Mouse (Mus musculus) kidney, postnatal 14 days (tissue): ENCODE measurements at regions not wholly inside any gene's neighbourhood (a gene's known extent, or its start where the extent isn't known, plus 50 kb on each side); places are given as distances from the start of the nearest gene placed in this dataset.

Experiments used
- DNase-seq: peaks from one replicate; pipeline ENCODE4 v3.0.0; 2022; ENCODE audit warnings: mixed read lengths

DNA sequence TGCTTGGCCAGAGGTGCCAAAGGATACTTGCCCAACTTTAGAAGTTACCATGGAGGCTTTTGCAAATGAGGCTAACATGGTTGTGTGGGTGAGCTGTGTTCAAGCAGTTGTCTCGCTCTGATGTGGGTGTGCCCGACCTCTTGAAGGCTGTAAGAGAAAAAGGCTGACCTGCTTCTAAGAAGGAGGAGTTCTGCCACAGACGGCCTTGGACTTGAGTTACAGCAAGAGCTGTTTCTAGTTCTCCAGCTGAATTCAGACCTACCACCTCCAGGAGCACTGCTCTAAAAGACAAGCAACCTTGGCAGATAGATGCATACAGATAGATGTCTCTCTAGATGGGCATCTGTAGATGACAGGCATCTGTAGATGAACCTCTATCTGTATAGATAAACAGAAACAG lies 202.7 kb upstream of the A230072I06Rik start:
- no peak for DNase-seq

DNA sequence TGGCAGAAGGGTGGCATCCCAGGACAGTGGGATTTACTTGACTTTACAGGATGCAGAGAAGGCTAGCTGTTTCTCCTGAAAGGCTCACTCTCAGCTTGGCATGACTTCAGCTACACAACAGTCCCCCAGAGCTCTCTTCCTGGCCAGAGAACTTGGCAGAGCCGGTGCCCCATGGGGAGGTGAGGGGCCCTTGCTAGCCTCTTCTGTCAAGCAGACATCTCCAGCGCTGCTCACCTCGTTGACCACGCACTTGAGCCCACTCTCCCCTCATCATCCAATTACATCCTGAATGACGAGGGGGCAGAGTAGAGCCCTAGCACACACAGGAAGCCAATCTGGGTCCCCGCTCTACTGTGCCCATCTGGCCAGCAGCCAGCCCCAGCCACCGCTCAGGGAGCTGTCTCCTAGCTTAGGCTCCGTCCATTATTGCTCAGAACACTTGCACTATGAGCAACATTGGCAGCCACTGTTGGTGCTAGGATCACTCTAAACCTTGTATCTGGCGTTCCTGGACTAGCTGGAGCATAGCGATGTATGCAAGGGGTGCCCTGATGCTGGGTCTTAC lies 201.7 kb upstream of the A230072I06Rik start:
- no peak for DNase-seq

GRCm38 (mm10) chr8:12077896-12078295 lies 200.7 kb upstream of the A230072I06Rik start:
- no peak for DNase-seq

- no peak for DNase-seq
These were observed 199.7 kb upstream of the A230072I06Rik start for GRCm38 (mm10) chr8:12078679-12079566.

DNA sequence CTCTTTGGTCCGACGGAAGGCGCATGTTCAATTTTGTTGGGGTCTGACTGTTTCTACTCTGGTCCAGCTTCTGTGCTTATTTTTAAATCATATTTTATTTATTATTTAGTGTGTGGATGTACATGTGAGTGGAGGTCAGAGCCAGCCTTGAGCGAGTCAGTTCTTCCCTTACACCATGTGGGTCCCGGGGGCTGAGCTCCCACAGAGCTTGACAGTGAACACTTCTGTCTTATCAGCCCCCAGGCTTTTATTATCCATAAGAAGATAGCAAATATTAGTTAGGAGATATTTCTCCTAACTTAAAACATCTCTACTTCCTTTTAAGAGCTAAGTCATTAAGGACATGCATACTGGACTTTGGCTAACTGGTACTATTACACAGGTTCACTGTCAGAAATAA lies 197.1 kb upstream of the A230072I06Rik start:
- no peak for DNase-seq

DNA sequence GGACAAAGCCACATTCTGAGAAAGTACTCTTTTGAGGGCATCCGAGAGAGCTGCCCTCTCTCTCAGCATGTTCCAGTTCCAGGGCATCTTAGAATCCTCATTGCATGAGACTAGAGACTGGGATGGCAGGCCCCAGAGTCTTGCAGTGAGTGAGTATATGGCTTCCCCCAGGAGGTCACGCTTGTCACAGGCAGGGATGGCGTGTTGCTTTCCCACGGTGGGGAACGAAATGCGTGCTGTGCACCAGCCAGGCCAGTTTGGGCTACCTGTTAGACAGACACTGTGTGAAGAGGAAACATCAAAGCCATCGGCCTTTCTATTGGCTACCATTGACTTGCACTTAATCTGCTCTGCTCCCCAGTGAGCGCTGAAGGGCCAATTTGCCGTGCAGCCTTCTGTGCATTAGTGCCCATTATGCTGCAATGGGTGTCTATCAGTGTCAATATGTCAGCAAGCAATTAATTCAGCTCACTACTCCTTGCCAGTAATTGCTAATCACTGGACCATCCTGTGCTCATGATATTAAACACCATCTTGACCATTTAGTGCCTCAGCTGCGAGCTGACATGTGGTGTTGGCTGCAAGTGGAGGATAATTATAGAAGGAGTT lies 191.3 kb upstream of the A230072I06Rik start:
- no peak for DNase-seq

- DNase-seq: no peak
These were observed 178.5 kb upstream of the A230072I06Rik start for GRCm38 (mm10) chr8:12100145-12100544.

- DNase-seq: no peak
These were observed 175.3 kb upstream of the A230072I06Rik start for GRCm38 (mm10) chr8:12103296-12103695.

- DNase-seq: no peak
These were observed 173.3 kb upstream of the A230072I06Rik start for GRCm38 (mm10) chr8:12105106-12105901.

GRCm38 (mm10) chr8:12108578-12108977 lies 170.0 kb upstream of the A230072I06Rik start:
- DNase-seq: no peak

DNA sequence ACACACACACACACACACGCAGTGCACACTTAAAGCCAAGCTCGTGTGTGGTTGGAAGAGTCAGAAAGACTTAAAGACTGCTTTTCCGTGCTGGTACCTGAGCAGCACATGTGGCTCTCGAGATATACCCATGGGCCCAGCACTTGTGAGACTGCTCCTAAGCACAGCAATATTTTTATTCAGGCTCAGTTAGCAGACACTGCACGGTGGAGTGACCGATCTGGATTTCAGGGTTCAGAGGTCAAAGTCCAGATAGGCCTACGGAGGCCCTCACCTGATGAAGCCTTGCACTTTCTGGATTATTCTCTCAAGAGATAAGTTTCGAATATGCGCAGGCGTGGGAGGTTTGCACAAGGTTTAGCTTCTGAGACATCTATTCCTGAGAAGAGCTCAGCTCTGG lies 167.0 kb upstream of the A230072I06Rik start:
- no peak for DNase-seq

DNA sequence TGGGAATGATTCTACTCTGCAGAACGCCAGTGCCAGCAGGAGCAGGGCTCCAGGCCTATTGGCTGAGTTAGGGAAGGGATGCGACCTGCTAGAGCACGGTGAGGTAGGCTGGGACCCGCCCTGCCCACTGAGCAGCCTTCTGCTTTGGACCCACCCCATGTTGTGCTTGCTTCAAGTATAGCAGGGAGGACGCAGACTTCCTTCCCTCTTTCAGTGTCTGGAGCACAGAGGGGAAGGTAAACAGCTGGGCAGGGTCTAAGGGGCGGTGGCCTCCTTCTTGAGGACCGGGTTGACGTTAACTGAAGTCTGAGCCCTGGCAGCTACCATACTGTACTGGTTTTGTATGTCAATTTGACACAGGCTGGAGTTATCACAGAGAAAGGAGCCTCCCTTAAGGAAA lies 165.6 kb upstream of the A230072I06Rik start:
- DNase-seq: no peak

DNA sequence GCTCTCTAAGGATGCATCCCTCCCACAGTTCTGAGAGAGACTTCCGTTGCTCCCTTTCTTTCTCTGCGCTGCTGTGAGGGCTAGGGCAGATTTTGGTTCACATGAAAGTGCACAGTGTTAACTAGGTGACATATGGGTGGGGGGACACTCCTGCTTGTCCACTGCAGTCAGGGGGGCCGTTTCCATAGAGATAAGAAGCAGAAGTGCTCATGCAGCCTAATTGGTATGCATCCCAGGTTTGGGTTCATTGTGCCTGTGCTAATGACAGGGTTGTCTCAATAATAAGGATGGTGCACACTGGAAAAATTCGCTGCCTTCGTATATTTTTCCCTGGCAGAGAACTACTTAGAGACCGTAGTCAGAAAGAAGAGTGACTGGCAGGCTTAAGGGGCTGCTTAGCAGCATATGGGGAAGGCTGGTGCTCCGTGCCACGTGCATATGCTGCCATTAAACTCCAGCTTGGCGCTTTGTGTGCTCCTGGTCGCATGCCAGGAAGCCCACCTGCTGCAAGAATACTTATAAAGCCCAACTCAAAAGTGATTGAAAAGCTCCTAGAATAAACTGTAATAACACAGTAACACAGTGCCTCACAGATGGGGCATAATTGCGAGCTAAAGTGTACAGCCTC lies 152.1 kb upstream of the A230072I06Rik start:
- no peak for DNase-seq

DNA sequence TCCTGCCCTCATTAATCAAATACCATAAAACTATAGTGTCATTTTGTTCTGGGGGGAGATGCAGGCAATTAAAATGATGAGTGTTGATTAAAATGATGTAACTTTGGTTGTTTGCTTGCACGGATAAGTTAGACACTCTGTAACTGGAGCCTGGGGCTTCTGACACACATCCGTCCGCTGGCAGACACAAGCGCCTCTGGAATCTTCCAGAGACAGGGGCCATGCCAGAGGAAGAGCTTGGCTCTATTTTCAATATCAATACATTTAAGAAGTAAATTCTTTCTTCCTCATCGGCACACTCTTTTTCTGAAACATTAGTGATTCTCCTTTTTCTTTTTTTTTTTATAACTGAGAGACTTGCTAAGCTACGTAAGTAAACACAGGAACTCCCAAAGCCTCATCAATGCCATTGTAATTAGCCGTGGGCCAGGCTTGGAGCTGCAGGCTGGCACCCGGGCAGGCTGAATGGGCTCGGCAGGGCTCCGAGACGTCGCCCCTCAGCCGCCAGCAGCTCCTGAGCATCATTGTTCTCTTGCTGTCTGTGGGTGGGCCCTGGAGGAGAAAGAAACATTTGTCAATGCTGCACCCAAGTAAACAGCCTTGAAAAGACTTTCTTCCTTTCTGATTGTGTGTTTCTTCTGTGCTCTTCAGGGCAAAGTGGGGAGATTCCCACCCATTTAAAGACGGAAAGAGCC lies 151.4 kb upstream of the A230072I06Rik start:
- DNase-seq: no peak

DNA sequence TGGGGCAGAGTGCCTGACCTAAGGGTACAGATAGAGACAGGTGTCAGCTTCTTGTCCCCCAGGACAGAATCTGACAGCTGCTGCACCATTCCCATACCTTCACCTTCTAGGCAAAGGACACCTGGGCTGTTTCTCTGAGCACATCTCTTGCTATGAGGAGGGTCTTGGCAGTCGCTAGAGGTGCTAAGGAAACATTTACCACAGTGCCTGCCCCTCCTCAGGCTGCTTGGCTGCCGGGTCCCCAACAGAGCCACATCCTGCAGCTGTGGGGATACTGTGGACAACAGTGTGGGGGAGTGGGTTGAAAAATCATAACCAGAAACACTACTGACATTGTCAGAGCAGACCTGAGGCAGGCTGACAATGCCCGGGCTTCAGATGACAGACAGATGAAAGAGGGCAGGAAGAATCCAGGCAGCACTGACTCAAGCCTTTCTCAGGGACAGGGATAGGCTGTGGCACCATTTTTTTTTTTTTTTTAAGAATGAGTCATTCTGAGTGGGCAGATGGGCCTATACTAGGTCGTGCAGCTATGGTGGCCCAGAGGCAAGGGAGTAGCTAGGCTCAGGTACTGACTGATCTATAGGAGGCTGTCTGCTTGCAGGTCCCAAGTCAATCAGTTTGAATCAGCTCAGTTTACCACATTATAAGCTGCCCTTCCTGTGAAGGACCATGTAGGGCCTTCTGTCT lies 150.7 kb upstream of the A230072I06Rik start:
- DNase-seq: no peak

- no peak for DNase-seq
These were observed 148.0 kb upstream of the A230072I06Rik start for GRCm38 (mm10) chr8:12130591-12130990.

DNA sequence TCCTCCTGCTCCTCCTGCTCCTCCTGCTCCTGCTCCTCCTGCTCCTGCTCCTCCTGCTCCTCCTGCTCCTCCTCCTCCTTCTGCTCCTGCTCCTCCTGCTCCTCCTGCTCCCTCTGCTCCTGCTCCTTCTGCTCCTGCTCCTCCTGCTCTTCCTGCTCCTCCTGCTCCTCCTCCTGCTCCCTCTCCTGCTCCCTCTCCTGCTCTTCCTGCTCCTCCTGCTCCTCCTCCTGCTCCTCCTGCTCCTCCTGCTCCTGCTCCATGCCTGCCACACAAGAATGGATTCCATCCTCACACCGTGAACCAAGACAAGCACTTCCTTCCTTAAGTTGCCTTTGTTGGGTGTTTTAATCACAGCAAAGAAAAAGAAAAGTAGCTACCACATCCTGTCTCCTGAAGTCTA lies 144.4 kb upstream of the A230072I06Rik start:
- no peak for DNase-seq

- DNase-seq: no peak
These were observed 143.0 kb upstream of the A230072I06Rik start for GRCm38 (mm10) chr8:12135392-12136177.

DNA sequence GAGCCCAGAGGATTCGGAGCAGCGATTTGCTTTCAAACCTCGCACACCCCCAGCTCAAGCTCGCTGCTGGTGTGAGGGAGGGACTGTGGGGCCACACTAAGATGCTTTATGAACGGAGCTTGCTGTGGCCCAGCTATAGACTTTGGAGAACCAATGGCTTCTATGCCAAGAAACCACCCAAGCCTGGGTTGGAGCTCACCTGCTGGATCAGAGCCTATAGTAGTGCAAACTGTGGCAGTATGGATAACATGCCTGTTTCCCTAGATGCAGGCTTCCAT lies 142.5 kb upstream of the A230072I06Rik start:
- DNase-seq: no peak

GRCm38 (mm10) chr8:12137496-12137895 lies 141.1 kb upstream of the A230072I06Rik start:
- no peak for DNase-seq

- DNase-seq: no peak
These were observed 140.7 kb upstream of the A230072I06Rik start for GRCm38 (mm10) chr8:12137913-12138312.
